Mouse (Mus musculus): ENCODE measurements around the gene Amh. TPM values are rescaled to one million over a fixed set of nuclear protein-coding genes. Genes with fewer than 3 reads are reported as not detected.
A peak's percentile ranks its signal among the peaks of the same experiment; 100 is the strongest.

Amh gene
- total and polyA plus RNA-seq, 3 experiments: 0.18 to 0.25 (median 0.18) TPM

DNA sequence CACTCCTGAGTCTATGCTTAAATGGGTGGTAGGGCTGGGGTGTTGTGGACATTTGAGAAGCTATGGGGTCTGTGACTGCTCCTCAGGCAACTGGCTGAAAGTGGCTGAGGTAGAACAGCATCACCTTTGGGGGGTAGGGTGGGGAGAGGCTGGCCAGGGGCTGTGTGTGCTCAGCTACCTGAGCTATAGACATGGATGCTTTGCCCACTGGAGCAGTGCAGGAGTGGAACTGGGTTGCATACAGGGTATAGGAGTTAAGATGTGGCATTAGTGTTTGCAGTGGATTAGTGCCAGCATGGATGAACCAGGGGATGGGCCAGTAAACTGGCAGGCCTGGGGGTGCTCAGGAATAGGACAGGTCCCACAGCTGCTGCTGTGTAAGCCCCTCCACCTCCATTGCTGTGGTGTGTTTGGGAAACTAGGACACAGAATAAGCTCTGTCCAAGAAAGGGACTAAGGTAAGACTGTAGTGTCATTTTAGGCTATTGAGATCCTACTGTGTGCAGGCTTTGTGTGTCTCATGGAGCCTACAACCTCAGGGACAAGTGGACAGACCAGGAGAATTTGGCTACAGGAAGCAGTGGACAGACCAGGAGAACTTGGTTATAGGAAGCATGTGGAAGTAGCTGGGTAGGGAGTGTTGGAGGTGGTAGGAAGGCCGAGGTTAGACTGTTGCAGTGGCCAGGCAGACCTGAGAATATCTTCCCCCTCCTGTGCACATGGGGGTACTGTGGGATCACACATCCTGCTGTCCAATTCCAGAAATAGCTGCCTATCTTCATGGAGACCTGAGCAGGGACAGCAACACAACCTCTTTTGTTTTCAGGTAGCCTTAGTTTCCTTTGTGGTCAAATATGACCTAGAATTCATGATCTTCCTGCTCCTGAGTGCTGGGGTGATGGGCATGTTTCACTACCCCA, 24.6 kb downstream of the Amh start:
- peaks cover 7% of the 10 kb centered on the region; the same call in 1 of the 2 replicates for H3K36me3 ChIP-seq (ENCODE audit: control insufficient read depth, insufficient read depth, low read length)
- 19% methylated on average over 1 of the region's 1 CpGs for WGBS
- TF ChIP-seq POLR2A (IDR thresholded peaks at IDR 0.05; ENCODE audit: insufficient read depth, low read depth, low read length): no peak
- TF ChIP-seq EP300 (IDR thresholded peaks at IDR 0.05; ENCODE audit: insufficient read depth, low read depth, low read length): 0 out of 2 replicates have a peak, but pooled peaks have one; percentile 29
- peak; percentile 37 for TF ChIP-seq CTCF (IDR thresholded peaks at IDR 0.05)
- DNase-seq: peak in 1 of 2 experiments; percentile 26
- H3K9ac ChIP-seq (ENCODE audit: low read depth, low read length): no peak overlapping the region
- H3K4me3 ChIP-seq: no peak overlapping the region
- intact Hi-C loops (cut with DNase I): no loop called here
- peaks cover 12% of the 10 kb centered on the region for H3K4me1 ChIP-seq (ENCODE audit: control insufficient read depth, insufficient read depth, low read length)
- no peak overlapping the region for H3K27ac ChIP-seq
- peaks cover 7% of the 10 kb centered on the region for H3K79me2 ChIP-seq (replicated peaks; ENCODE audit: control insufficient read depth, insufficient read depth, low read length)
- peaks cover under 1% of the 10 kb centered on the region; the same call in 1 of the 2 replicates for H3K27me3 ChIP-seq (ENCODE audit: control insufficient read depth, insufficient read depth, low read length)

GRCm38 (mm10) chr10:80831136-80831535, 26.1 kb downstream of the Amh start:
- no peak overlapping the region for H3K4me3 ChIP-seq
- peak; percentile 43 to 56 for DNase-seq
- peaks cover 12% of the 10 kb centered on the region for H3K4me1 ChIP-seq (ENCODE audit: control insufficient read depth, insufficient read depth, low read length)
- H3K9ac ChIP-seq (ENCODE audit: low read depth, low read length): no peak overlapping the region
- H3K27ac ChIP-seq: no peak overlapping the region
- peaks cover 3% of the 10 kb centered on the region; the same call in 1 of the 2 replicates for H3K27me3 ChIP-seq (ENCODE audit: control insufficient read depth, insufficient read depth, low read length)
- whole genome bisulfite sequencing: 21% methylated on average over 9 of the region's 9 CpGs
- TF ChIP-seq CTCF (IDR thresholded peaks at IDR 0.05): no peak
- no peak for TF ChIP-seq EP300 (IDR thresholded peaks at IDR 0.05; ENCODE audit: insufficient read depth, low read depth, low read length)
- no peak for TF ChIP-seq POLR2A (IDR thresholded peaks at IDR 0.05; ENCODE audit: insufficient read depth, low read depth, low read length)
- peaks cover 7% of the 10 kb centered on the region; the same call in 1 of the 2 replicates for H3K36me3 ChIP-seq (ENCODE audit: control insufficient read depth, insufficient read depth, low read length)
- H3K79me2 ChIP-seq (replicated peaks; ENCODE audit: control insufficient read depth, insufficient read depth, low read length): peaks cover 7% of the 10 kb centered on the region
- intact Hi-C loops (cut with DNase I): no loop called here

DNA sequence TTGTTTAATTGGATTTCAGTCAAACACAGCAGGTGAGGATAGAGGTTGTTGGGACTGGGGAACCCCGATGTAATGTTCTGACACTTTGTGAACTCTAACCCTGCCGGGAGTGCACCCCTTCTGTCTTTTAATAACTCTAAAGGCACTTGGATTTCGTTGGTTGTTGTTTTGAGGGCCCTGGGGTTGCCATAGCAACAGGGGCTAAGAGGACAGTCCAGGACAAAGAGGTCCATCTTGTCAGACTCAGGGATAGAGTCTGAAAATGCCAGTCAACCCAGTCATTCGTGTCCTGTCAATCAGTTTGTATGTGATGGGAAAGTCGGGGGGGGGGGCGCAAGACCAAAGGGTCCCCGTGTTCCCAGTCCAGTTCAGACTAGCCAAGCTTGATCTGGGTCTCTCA, 27.8 kb downstream of the Amh start:
- no peak overlapping the region for H3K4me3 ChIP-seq
- intact Hi-C loops (cut with DNase I): no loop called here
- H3K36me3 ChIP-seq (ENCODE audit: control insufficient read depth, insufficient read depth, low read length): peaks cover 7% of the 10 kb centered on the region; the same call in 1 of the 2 replicates
- H3K9ac ChIP-seq (ENCODE audit: low read depth, low read length): no peak overlapping the region
- peaks cover 10% of the 10 kb centered on the region for H3K4me1 ChIP-seq (ENCODE audit: control insufficient read depth, insufficient read depth, low read length)
- H3K27ac ChIP-seq: no peak overlapping the region
- H3K79me2 ChIP-seq (replicated peaks; ENCODE audit: control insufficient read depth, insufficient read depth, low read length): 0 out of 2 replicates have a peak, but pooled peaks cover under 1% of the 10 kb centered on the region
- no peak for DNase-seq
- peaks cover 3% of the 10 kb centered on the region; the same call in 1 of the 2 replicates for H3K27me3 ChIP-seq (ENCODE audit: control insufficient read depth, insufficient read depth, low read length)
- 71% methylated on average over 7 of the region's 7 CpGs for WGBS
- TF ChIP-seq POLR2A (IDR thresholded peaks at IDR 0.05; ENCODE audit: insufficient read depth, low read depth, low read length) (no peak), CTCF (IDR thresholded peaks at IDR 0.05) (no peak), EP300 (IDR thresholded peaks at IDR 0.05; ENCODE audit: insufficient read depth, low read depth, low read length) (no peak)

DNA sequence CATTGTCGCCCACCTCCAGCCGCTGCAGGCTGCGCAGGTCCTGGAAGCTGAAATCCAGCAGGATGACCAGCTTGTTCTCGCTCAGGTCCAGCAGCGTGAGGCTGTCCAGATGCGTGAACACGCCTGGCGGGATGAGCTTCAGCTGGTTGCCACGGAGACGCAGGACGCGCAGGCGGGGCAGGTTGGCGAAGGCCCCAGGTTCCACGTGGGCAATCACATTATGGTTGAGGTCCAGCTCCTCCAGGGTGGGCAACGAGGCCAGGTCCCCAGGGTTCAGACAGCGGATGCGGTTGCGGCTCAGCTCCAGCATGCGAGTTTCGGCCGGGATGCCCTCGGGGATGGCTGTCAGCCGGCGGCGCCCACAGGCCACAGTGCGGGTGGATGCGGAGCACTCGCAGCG, 30.6 kb downstream of the Amh start:
- H3K79me2 ChIP-seq (replicated peaks; ENCODE audit: control insufficient read depth, insufficient read depth, low read length): no peaks in the 10 kb centered on the region
- peaks cover 3% of the 10 kb centered on the region; the same call in 1 of the 2 replicates for H3K27me3 ChIP-seq (ENCODE audit: control insufficient read depth, insufficient read depth, low read length)
- no peaks in the 10 kb centered on the region; the same call in 1 of the 2 replicates for H3K4me1 ChIP-seq (ENCODE audit: control insufficient read depth, insufficient read depth, low read length)
- H3K27ac ChIP-seq: no peak overlapping the region
- TF ChIP-seq POLR2A (IDR thresholded peaks at IDR 0.05; ENCODE audit: insufficient read depth, low read depth, low read length) (no peak), CTCF (IDR thresholded peaks at IDR 0.05) (no peak), EP300 (IDR thresholded peaks at IDR 0.05; ENCODE audit: insufficient read depth, low read depth, low read length) (no peak)
- H3K36me3 ChIP-seq (ENCODE audit: control insufficient read depth, insufficient read depth, low read length): no peaks in the 10 kb centered on the region
- 58% methylated on average over 30 of the region's 30 CpGs for WGBS
- H3K9ac ChIP-seq (ENCODE audit: low read depth, low read length): no peak overlapping the region
- no peak overlapping the region for H3K4me3 ChIP-seq
- no peak for DNase-seq
- intact Hi-C loops (cut with DNase I): no loop called here

DNA sequence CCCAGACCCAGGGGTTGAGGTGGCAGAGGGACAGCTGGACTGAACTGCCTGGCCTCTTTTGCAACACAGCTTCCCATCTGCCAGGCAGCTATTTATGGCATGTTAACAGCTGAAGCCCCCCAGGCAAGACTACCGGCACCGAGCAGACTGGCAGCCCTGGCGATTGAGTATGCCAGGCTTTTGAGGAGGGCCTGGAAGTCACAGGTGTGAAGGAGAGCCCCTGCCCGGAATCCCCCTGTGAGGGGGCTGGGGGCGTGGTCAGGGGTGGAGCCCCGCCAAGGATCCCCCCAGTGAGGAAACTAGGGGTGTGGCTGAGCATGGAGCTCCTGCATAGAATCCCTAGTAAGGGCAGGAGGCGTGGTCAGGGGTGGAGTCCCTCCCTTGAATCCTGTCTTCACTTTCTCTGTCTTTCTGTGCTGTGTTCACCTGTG, 31.9 kb downstream of the Amh start:
- DNase-seq: peak in 1 of 2 experiments; percentile 58
- Histone ChIP-seq H3K27ac (peak overlapping the region; percentile 53; the same call in 1 of the 2 replicates), H3K4me1 (ENCODE audit: control insufficient read depth, insufficient read depth, low read length) (no peaks in the 10 kb centered on the region; the same call in 1 of the 2 replicates), H3K4me3 (no peak overlapping the region), H3K9ac (ENCODE audit: low read depth, low read length) (no peak overlapping the region), H3K36me3 (ENCODE audit: control insufficient read depth, insufficient read depth, low read length) (no peaks in the 10 kb centered on the region), H3K27me3 (ENCODE audit: control insufficient read depth, insufficient read depth, low read length) (peaks cover 3% of the 10 kb centered on the region; the same call in 1 of the 2 replicates), H3K79me2 (replicated peaks; ENCODE audit: control insufficient read depth, insufficient read depth, low read length) (no peaks in the 10 kb centered on the region)
- WGBS: 34% methylated on average over 7 of the region's 7 CpGs
- intact Hi-C loops (cut with DNase I): no loop called here
- TF ChIP-seq CTCF (IDR thresholded peaks at IDR 0.05) (no peak), POLR2A (IDR thresholded peaks at IDR 0.05; ENCODE audit: insufficient read depth, low read depth, low read length) (no peak), EP300 (IDR thresholded peaks at IDR 0.05; ENCODE audit: insufficient read depth, low read depth, low read length) (no peak)
